Mouse (Mus musculus) Muller cell, postnatal 12 days (primary cell): ENCODE data around the gene Abca3.

Experiments
- DNase-seq: peaks from one replicate; pipeline ENCODE4 v3.0.0-alpha.2; 2015; ENCODE audit errors: inconsistent ontology term

Abca3 gene

GRCm38 (mm10) chr17:24351760-24352357 is at the start of gene Abca3:
Gene Abca3 (plus strand): TSS chr17:24351950.
- DNase-seq, result peak; percentile 96

- DNase-seq, result peak; percentile 9
These were observed 44.2 kb upstream of the Abca3 start for GRCm38 (mm10) chr17:24307500-24307899.

GRCm38 (mm10) chr17:24320826-24321225 is 30.9 kb upstream of the Abca3 start:
- no peak for DNase-seq

- no peak for DNase-seq
These were observed 26.7 kb upstream of the Abca3 start for GRCm38 (mm10) chr17:24325051-24325450.

GRCm38 (mm10) chr17:24327656-24328055 is 24.1 kb upstream of the Abca3 start:
- no peak for DNase-seq

- DNase-seq, result no peak
These were observed 7.1 kb upstream of the Abca3 start for GRCm38 (mm10) chr17:24344672-24345071.

GRCm38 (mm10) chr17:24346831-24347230 is 4.9 kb upstream of the Abca3 start:
- DNase-seq, result no peak

- DNase-seq, result peak; percentile 19
These were observed 2.6 kb upstream of the Abca3 start for GRCm38 (mm10) chr17:24349176-24349575.

- peak; percentile 19 for DNase-seq
These were observed 607 bp upstream of the Abca3 start, which contains the start of gene Abca17 for GRCm38 (mm10) chr17:24350926-24351759. Gene Abca17 (minus strand): TSS chr17:24351068.

- DNase-seq, result peak; percentile 19
These were observed 832 bp downstream of the Abca3 start for GRCm38 (mm10) chr17:24352370-24353194.

GRCm38 (mm10) chr17:24353960-24354359 is 2.2 kb downstream of the Abca3 start:
- no peak for DNase-seq

- no peak for DNase-seq
These were observed 3.5 kb downstream of the Abca3 start for GRCm38 (mm10) chr17:24355284-24355683.

- DNase-seq, result no peak
These were observed 7.3 kb downstream of the Abca3 start for GRCm38 (mm10) chr17:24359006-24359405.

GRCm38 (mm10) chr17:24359903-24360302 is 8.2 kb downstream of the Abca3 start:
- no peak for DNase-seq

GRCm38 (mm10) chr17:24360841-24361240 is 9.1 kb downstream of the Abca3 start:
- no peak for DNase-seq

GRCm38 (mm10) chr17:24361291-24361690 is 9.5 kb downstream of the Abca3 start:
- DNase-seq, result no peak

- DNase-seq, result peak; percentile 37
These were observed 10.8 kb downstream of the Abca3 start for GRCm38 (mm10) chr17:24362527-24362926.

GRCm38 (mm10) chr17:24364461-24364860 is 12.7 kb downstream of the Abca3 start:
- DNase-seq, result no peak

- no peak for DNase-seq
These were observed 14.1 kb downstream of the Abca3 start for GRCm38 (mm10) chr17:24365863-24366262.

- no peak for DNase-seq
These were observed 23.5 kb downstream of the Abca3 start for GRCm38 (mm10) chr17:24375094-24375712.

- DNase-seq, result no peak
These were observed 24.1 kb downstream of the Abca3 start for GRCm38 (mm10) chr17:24375886-24376285.

- no peak for DNase-seq
These were observed 26.7 kb downstream of the Abca3 start for GRCm38 (mm10) chr17:24378496-24378895.
